Mouse (Mus musculus) urinary bladder, adult 2 months (tissue): Measurements from ENCODE around the gene Stx18. TPM values are rescaled to one million over a fixed set of nuclear protein-coding genes. Genes with fewer than 3 reads are reported as not detected.

Source experiments
- polyA plus RNA-seq: library from polyadenylated mRNA; depleted of rRNA; stranded (reverse); fragments of >200 nt; gene quantifications from 2 replicates; pipeline ENCODE4 v1.2.3, GENCODE M21; 2012; rRNA removed

Gene Stx18
- polyA plus RNA-seq, 1 experiment: 28.7 TPM

Other genes starting within 250 kb of the Stx18 start
- 2.9 and 3.3 TPM in 2 replicates for gene Msx1, start 214.2 kb upstream of the Stx18 start, polyA plus RNA-seq
- gene Nsg1, start 121.2 kb downstream of the Stx18 start, polyA plus RNA-seq: 13.9 and 16.9 TPM in 2 replicates
- gene Zbtb49, start 181.7 kb downstream of the Stx18 start, polyA plus RNA-seq: 10.1 and 10.6 TPM in 2 replicates
- 25.1 and 28.0 TPM in 2 replicates for gene Lyar, start 181.7 kb downstream of the Stx18 start, polyA plus RNA-seq
- 40.9 and 56.6 TPM in 2 replicates for gene Tmem128, start 221.4 kb downstream of the Stx18 start, polyA plus RNA-seq
- gene Otop1, start 237.2 kb downstream of the Stx18 start, polyA plus RNA-seq: 0.01 and 0.06 TPM in 2 replicates